Mouse (Mus musculus) lung, embryonic 16.5 days (tissue): ENCODE results near the gene Tmem125. TPM values are rescaled to one million over a fixed set of nuclear protein-coding genes. Genes with fewer than 3 reads are reported as not detected.

Experiments used
- ATAC-seq: fragments of 200-750 bp; cut with Nextera tagmentation; 2 replicates; pipeline ENCODE4 v1.8.0; 2017; ENCODE audit warnings: low read depth, mild to moderate bottlenecking, moderate library complexity
- H3K27ac ChIP-seq: fragments of 300-500 bp; sonication (generic); 2 replicates; pipeline ENCODE4 v1.5.1; 2014; ENCODE audit warnings: mild to moderate bottlenecking, control low read depth, low read length
- H3K27me3 ChIP-seq: fragments of 300-500 bp; sonication (generic); 2 replicates; pipeline ENCODE4 v1.6.1; 2014; ENCODE audit warnings: low read depth, low read length, mixed read lengths; ENCODE audit not compliant: control insufficient read depth, insufficient read depth
- H3K36me3 ChIP-seq: fragments of 300-500 bp; sonication (generic); 2 replicates; pipeline ENCODE4 v1.6.1; 2014; ENCODE audit warnings: low read length; ENCODE audit not compliant: control insufficient read depth, insufficient read depth
- H3K4me1 ChIP-seq: fragments of 300-500 bp; sonication (generic); replicated peaks from 2 replicates; pipeline ENCODE4 v1.6.1; 2014; ENCODE audit warnings: low read length, mixed read lengths; ENCODE audit not compliant: control insufficient read depth, insufficient read depth
- H3K4me2 ChIP-seq: fragments of 300-500 bp; sonication (generic); 2 replicates; pipeline ENCODE4 v1.6.1; 2014; ENCODE audit warnings: low read depth, low read length, control low read depth
- H3K4me3 ChIP-seq: fragments of 300-500 bp; sonication (generic); 2 replicates; pipeline ENCODE4 v1.5.1; 2014; ENCODE audit warnings: mild to moderate bottlenecking, low read length, control low read depth
- H3K9ac ChIP-seq: fragments of 300-500 bp; sonication (generic); 2 replicates; pipeline ENCODE4 v1.6.1; 2014; ENCODE audit warnings: low read length, control low read depth
- H3K9me3 ChIP-seq: fragments of 300-500 bp; sonication (generic); 2 replicates; pipeline ENCODE4 v1.6.1; 2016; ENCODE audit warnings: low read length; ENCODE audit not compliant: control insufficient read depth
- WGBS: fragments of 180-500 bp; shearing (Covaris S2); extraction: QIAGEN DNeasy Blood & Tissue Kit; methylation state at CpG from one replicate; pipeline ENCODE4 v1.1.7; 2014; 5-methylcytosine and 5-hydroxymethylcytosine counted together
- polyA plus RNA-seq: library from polyadenylated mRNA; unstranded; fragments of >200 nt; fragmentation: Nextera tagmentation; extraction: Ambion mirVana; gene quantifications from 2 replicates; pipeline ENCODE4 v1.2.1, GENCODE M21; 2015

Gene Tmem125
- polyA plus RNA-seq, 1 experiment from 2014 or later, result 8.0 TPM

DNA sequence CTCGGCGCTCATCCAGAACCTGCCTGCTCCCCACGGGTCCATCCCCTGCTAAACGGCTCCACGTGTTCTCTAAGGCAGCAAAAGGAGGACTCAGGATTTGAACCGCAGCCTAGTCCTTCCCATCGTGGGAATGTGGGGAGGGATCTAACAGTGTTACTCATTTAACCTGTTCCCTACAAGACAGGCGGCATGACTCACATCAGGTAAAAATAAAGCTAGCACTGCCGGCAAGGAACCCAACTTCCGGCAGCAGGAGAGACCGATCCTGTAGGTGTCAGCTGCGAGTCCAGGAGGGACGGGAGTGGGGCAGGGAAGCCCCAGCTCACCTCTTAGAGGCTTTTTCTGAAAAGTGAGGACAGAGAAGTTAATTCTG, 700 bp downstream of the Tmem125 start:
- H3K9ac ChIP-seq, result peak overlapping the region; percentile 50
- peak overlapping the region; percentile 45 for H3K4me3 ChIP-seq
- H3K4me1 ChIP-seq, result 0 out of 2 replicates have a peak, but pooled peaks cover 2% of the 10 kb centered on the region
- ATAC-seq, result peak; percentile 24; the same call in 1 of the 2 replicates
- H3K9me3 ChIP-seq, result no peaks in the 10 kb centered on the region
- H3K4me2 ChIP-seq, result peak overlapping the region; percentile 60
- peak overlapping the region; percentile 92 for H3K27ac ChIP-seq
- H3K36me3 ChIP-seq, result no peaks in the 10 kb centered on the region
- H3K27me3 ChIP-seq, result no peaks in the 10 kb centered on the region
- 9% methylated on average over 13 of the region's 13 CpGs for WGBS

DNA sequence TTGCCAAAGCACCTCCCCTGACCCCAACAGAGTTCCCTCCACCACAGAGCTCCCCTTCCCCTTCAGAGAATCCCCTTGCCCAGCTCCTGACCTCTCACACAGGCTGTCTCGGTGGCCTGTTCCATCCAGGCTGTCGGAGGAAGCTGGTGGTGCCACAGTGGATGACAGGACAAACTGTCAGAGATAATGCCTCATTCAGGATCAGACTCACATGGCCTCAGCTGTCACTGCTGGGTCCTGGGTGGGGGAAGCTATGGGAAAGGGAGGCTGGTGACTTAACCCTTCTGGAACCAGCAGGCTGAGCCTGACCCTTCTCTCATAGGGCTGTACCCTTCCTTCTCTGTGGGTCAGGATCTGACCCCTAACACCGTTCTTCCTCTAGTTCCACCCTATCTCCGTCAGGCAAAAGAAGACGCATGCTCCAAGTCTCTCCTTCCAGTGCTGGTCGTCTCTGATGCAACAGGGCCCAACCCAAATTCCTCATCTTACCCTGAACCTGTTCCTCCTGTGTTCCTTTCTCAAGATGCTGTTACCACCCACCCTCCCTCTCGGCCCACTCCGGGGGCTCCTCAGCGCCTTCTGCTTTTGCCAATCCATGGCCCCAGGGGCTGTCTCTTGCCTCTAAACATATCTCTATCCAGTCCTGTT, 1.2 kb downstream of the Tmem125 start:
- H3K4me1 ChIP-seq, result 0 out of 2 replicates have a peak, but pooled peaks cover 2% of the 10 kb centered on the region
- ATAC-seq, result peak; percentile 3; the same call in 1 of the 2 replicates
- H3K4me3 ChIP-seq, result peak overlapping the region; percentile 45
- no peaks in the 10 kb centered on the region for H3K36me3 ChIP-seq
- peak overlapping the region; percentile 92 for H3K27ac ChIP-seq
- H3K9me3 ChIP-seq, result no peaks in the 10 kb centered on the region
- no peaks in the 10 kb centered on the region for H3K27me3 ChIP-seq
- H3K4me2 ChIP-seq, result peak overlapping the region; percentile 60
- peak overlapping the region; percentile 50 for H3K9ac ChIP-seq
- WGBS, result 48% methylated on average over 9 of the region's 9 CpGs

GRCm38 (mm10) chr4:118539904-118540303, 3.9 kb downstream of the Tmem125 start:
- no peak overlapping the region for H3K4me2 ChIP-seq
- no peak overlapping the region for H3K4me3 ChIP-seq
- ATAC-seq, result no peak
- H3K36me3 ChIP-seq, result no peaks in the 10 kb centered on the region
- no peak overlapping the region for H3K9ac ChIP-seq
- no peak overlapping the region for H3K27ac ChIP-seq
- 0 out of 2 replicates have a peak, but pooled peaks cover 2% of the 10 kb centered on the region for H3K4me1 ChIP-seq
- H3K9me3 ChIP-seq, result no peaks in the 10 kb centered on the region
- no peaks in the 10 kb centered on the region for H3K27me3 ChIP-seq
- 39% methylated on average over 10 of the region's 10 CpGs for WGBS

DNA sequence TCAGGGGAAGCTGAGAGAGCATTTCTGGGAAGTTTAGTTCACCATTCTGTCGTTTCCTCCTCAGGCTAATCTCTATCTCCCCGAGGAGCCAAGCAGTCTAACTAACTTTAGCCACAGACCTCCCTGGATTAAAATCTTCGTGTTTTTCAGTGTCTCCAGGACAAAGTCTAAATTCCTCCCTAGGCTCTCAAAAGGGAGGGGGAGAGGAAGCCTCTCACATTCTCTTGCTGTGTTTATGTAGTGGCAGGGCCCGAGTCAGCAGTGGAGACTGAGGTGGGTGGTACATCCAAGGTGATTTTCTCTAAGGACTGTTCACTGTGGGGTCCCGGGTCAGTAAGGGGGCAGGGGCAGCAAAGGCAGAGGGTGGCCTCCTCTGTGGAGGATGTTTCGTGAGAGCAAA, 6.0 kb downstream of the Tmem125 start:
- H3K4me1 ChIP-seq, result 0 out of 2 replicates have a peak, but pooled peaks cover 2% of the 10 kb centered on the region
- no peak for ATAC-seq
- no peaks in the 10 kb centered on the region for H3K36me3 ChIP-seq
- no peaks in the 10 kb centered on the region for H3K9me3 ChIP-seq
- 29% methylated on average over 6 of the region's 6 CpGs for WGBS
- no peak overlapping the region for H3K4me3 ChIP-seq
- H3K9ac ChIP-seq, result no peak overlapping the region
- no peak overlapping the region for H3K4me2 ChIP-seq
- H3K27me3 ChIP-seq, result no peaks in the 10 kb centered on the region
- no peak overlapping the region for H3K27ac ChIP-seq

GRCm38 (mm10) chr4:118535610-118536009, 8.2 kb downstream of the Tmem125 start:
- H3K9me3 ChIP-seq, result no peaks in the 10 kb centered on the region
- 78% methylated on average over 6 of the region's 6 CpGs for WGBS
- H3K27me3 ChIP-seq, result no peaks in the 10 kb centered on the region
- H3K4me1 ChIP-seq, result 0 out of 2 replicates have a peak, but pooled peaks cover 1% of the 10 kb centered on the region
- ATAC-seq, result no peak
- H3K27ac ChIP-seq, result no peak overlapping the region
- H3K4me3 ChIP-seq, result no peak overlapping the region
- H3K9ac ChIP-seq, result no peak overlapping the region
- H3K36me3 ChIP-seq, result no peaks in the 10 kb centered on the region
- no peak overlapping the region for H3K4me2 ChIP-seq

- WGBS, result 76% methylated on average over 7 of the region's 7 CpGs
- no peak overlapping the region for H3K4me2 ChIP-seq
- no peak overlapping the region for H3K27ac ChIP-seq
- H3K4me1 ChIP-seq, result no peaks in the 10 kb centered on the region
- no peak for ATAC-seq
- no peak overlapping the region for H3K4me3 ChIP-seq
- H3K36me3 ChIP-seq, result no peaks in the 10 kb centered on the region
- H3K9ac ChIP-seq, result no peak overlapping the region
- no peaks in the 10 kb centered on the region for H3K27me3 ChIP-seq
- no peaks in the 10 kb centered on the region for H3K9me3 ChIP-seq
These were observed 10.2 kb downstream of the Tmem125 start for GRCm38 (mm10) chr4:118533605-118534004.

DNA sequence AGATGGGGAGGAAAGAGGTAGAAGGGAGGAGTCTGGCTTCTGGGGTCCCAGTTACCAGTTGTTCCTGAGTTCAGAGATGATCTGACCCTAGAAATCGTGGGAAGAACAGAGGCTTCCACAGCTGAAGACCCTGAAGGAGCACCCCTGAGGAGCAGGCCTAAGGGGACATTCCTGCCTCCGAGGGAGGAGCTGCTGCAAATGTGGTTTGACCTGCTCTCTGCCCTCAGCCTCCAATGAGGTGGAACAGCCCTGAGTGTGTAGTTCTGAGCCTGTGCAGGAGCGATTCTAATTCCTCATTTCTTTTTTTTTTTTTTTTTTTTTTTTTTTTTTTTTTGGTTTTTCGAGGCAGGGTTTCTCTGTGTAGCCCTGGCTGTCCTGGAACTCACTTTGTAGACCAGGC, 10.7 kb downstream of the Tmem125 start:
- no peak for ATAC-seq
- H3K27me3 ChIP-seq, result no peaks in the 10 kb centered on the region
- no peak overlapping the region for H3K4me2 ChIP-seq
- H3K4me1 ChIP-seq, result no peaks in the 10 kb centered on the region
- H3K9me3 ChIP-seq, result no peaks in the 10 kb centered on the region
- H3K27ac ChIP-seq, result no peak overlapping the region
- no peak overlapping the region for H3K9ac ChIP-seq
- no peak overlapping the region for H3K4me3 ChIP-seq
- WGBS, result 59% methylated on average over 3 of the region's 4 CpGs
- no peaks in the 10 kb centered on the region for H3K36me3 ChIP-seq

DNA sequence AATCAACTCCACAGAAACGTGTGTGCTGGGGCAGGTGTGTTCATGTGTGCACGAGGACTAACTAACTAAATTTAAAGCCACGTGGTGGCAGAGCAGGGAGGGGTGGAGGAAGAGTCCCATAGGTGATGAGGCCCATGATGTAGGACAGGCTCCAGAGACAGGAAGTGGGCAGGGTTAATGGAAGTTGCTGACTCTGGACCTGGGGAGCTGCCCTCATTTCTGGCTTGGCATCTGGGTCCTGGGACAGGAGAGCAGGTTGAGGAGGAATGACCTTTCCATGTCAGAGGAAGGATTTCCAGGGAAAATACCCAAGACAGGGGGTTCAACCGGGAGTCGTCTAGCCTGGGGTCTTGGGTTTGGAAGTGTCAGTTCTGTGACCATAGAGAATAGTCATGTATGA, 11.2 kb downstream of the Tmem125 start:
- Histone ChIP-seq H3K36me3 (no peaks in the 10 kb centered on the region), H3K4me1 (no peaks in the 10 kb centered on the region), H3K4me2 (no peak overlapping the region), H3K27me3 (no peaks in the 10 kb centered on the region), H3K27ac (no peak overlapping the region), H3K4me3 (no peak overlapping the region), H3K9ac (no peak overlapping the region), H3K9me3 (no peaks in the 10 kb centered on the region)
- 68% methylated on average over 5 of the region's 5 CpGs for WGBS
- no peak for ATAC-seq

- no peaks in the 10 kb centered on the region for H3K36me3 ChIP-seq
- no peak overlapping the region; the same call in 1 of the 2 replicates for H3K4me3 ChIP-seq
- no peak overlapping the region for H3K27ac ChIP-seq
- ATAC-seq, result no peak
- no peak overlapping the region for H3K9ac ChIP-seq
- H3K9me3 ChIP-seq, result no peaks in the 10 kb centered on the region
- no peaks in the 10 kb centered on the region for H3K4me1 ChIP-seq
- H3K4me2 ChIP-seq, result peak overlapping the region; percentile 49
- H3K27me3 ChIP-seq, result no peaks in the 10 kb centered on the region
- 76% methylated on average over 6 of the region's 6 CpGs for WGBS
These were observed 16.1 kb downstream of the Tmem125 start for GRCm38 (mm10) chr4:118527720-118528119.
